ENCODE assay signal across 9 mouse cellular contexts in genomic region chr1:34164616-34165295, GRCm38 (mm10).
A peak's percentile ranks its signal among the peaks of the same experiment; 100 is the strongest.
DNase-seq lines count a peak whose midpoint lies in the region; ATAC-seq and TF ChIP-seq lines count a peak whose summit lies in the region.
"Had no signal": no experiment of that assay in that cellular context is flagged by ENCODE, and none has a peak within 500 bp of the region (broad histone marks: within the 10 kb centered on the region; RNA-seq: fewer than 3 reads in every experiment).

No protein-coding gene starts in this region.

- H3K36me3 ChIP-seq in forebrain, postnatal 0 days (ENCODE audit: insufficient read depth): peaks cover 32% of the 10 kb centered on the region
- H3K36me3 ChIP-seq in hindbrain, embryonic 14.5 days (replicated peaks; ENCODE audit: control insufficient read depth, insufficient read depth): peaks cover 58% of the 10 kb centered on the region

- ATAC-seq in forebrain, postnatal 0 days: peak; percentile 54
- 0 out of 2 replicates have a peak, but pooled peaks have one; percentile 47 for ATAC-seq in hindbrain, embryonic 14.5 days (ENCODE audit: low FRiP score)
- peak; percentile 94 for ATAC-seq in megakaryocyte progenitor cell, adult 5-6 weeks (replicated peaks; ENCODE audit: poor library complexity)

- TF ChIP-seq CTCF in forebrain, postnatal 0 days (IDR thresholded peaks at IDR 0.05; ENCODE audit: low read depth): peak; percentile 83

- no peaks in the 10 kb centered on the region for H3K9me3 ChIP-seq in forebrain, postnatal 0 days (ENCODE audit: low read length)
- no peaks in the 10 kb centered on the region for H3K9me3 ChIP-seq in hindbrain, embryonic 14.5 days (ENCODE audit: control insufficient read depth, low read length)
- H3K9me3 ChIP-seq: liver, embryonic 13.5 days had no signal

- H3K9ac ChIP-seq in forebrain, postnatal 0 days: no peak overlapping the region
- H3K9ac ChIP-seq in hindbrain, embryonic 14.5 days: no peak overlapping the region
- H3K9ac ChIP-seq: liver, embryonic 13.5 days had no signal

- peak; percentile 88 for DNase-seq in MN1 (ENCODE audit: low spot score)
- DNase-seq in c-Kit-positive CD71-positive TER-119-positive erythroid progenitor cells, embryonic 14.5 days (ENCODE audit: low spot score): peak; percentile 27
- DNase-seq in forebrain, postnatal 0 days: peak; percentile 83
- peak; percentile 88 for DNase-seq in hindbrain, embryonic 14.5 days (ENCODE audit: low spot score)
- DNase-seq in layer of hippocampus, adult 9-11 months: peak; percentile 78
- peak; percentile 65 for DNase-seq in right cerebral cortex, postnatal 25 days
- no peak for DNase-seq in yolk sac, embryonic 10.5 days (ENCODE audit: low spot score)
- DNase-seq: liver, embryonic 13.5 days had no signal

- 67% methylated on average over 14 of the region's 14 CpGs for WGBS in forebrain, postnatal 0 days
- WGBS in hindbrain, embryonic 14.5 days: 69% methylated on average over 14 of the region's 14 CpGs

- H3K4me1 ChIP-seq in forebrain, postnatal 0 days (ENCODE audit: insufficient read depth): no peaks in the 10 kb centered on the region
- H3K4me1 ChIP-seq in hindbrain, embryonic 14.5 days (replicated peaks; ENCODE audit: control insufficient read depth, insufficient read depth, low read length): no peaks in the 10 kb centered on the region
- H3K4me1 ChIP-seq: liver, embryonic 13.5 days had no signal

- H3K27me3 ChIP-seq in forebrain, postnatal 0 days (ENCODE audit: insufficient read depth, low read length): no peaks in the 10 kb centered on the region
- H3K27me3 ChIP-seq in hindbrain, embryonic 14.5 days (ENCODE audit: control insufficient read depth, insufficient read depth, low read length): no peaks in the 10 kb centered on the region
- H3K27me3 ChIP-seq: liver, embryonic 13.5 days had no signal

- H3K4me3 ChIP-seq in forebrain, postnatal 0 days (ENCODE audit: low read depth, low read length): no peak overlapping the region
- no peak overlapping the region for H3K4me3 ChIP-seq in hindbrain, embryonic 14.5 days (replicated peaks; ENCODE audit: low read length)
- H3K4me3 ChIP-seq: liver, embryonic 13.5 days had no signal

- H3K4me2 ChIP-seq in forebrain, postnatal 0 days (ENCODE audit: low read depth): no peak overlapping the region
- no peak overlapping the region for H3K4me2 ChIP-seq in hindbrain, embryonic 14.5 days (replicated peaks)
- H3K4me2 ChIP-seq: liver, embryonic 13.5 days had no signal

- H3K27ac ChIP-seq in forebrain, postnatal 0 days (ENCODE audit: low read depth, low read length): no peak overlapping the region
- H3K27ac ChIP-seq in hindbrain, embryonic 14.5 days: no peak overlapping the region
- H3K27ac ChIP-seq: liver, embryonic 13.5 days had no signal
